Mouse (Mus musculus): ENCODE measurements around the gene Mettl1.

DNA sequence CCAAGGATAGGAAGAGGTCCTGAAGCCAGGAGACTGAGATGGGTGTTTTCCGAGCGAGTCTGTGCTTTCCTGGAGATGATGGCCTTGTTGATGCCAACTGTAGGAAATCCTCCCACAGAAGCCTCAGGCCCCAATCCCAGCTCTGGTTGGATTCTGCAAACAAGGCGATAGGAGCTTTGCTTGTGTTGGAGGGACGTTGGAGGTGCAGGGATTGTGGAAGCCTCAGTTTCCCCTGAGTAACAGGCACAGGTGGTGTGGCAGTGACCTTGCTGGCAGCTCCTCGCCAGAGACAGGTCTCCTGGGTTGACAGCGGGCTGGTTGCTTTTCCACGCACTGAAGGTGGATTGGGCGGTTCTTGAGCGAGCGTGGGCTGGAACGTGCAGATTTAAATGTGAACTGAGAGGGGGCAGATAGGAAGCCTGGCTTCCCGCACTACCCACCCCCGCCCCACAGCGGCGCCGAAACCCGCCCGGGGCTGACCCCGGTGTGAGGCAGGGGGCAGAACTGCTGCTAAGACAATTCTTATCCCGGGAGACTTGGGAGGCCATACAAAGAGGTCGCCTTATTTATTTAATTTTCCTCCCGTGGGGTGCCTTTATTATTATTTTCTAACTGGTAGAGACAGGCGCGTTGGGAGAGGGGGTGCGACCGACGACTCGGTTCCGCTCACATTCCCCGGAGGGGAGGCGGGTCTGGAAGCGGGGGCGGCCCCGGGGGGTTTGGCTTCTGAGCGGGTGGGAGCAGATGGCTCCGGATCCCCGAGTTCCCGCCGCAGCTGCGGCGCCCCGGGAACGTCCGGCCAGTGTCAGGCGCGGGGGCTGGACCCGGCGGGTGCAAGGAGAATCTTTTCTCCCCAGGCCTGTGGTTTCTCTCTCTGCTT, 39.9 kb downstream of the Mettl1 start:
- no peak for TF ChIP-seq CTCF (IDR thresholded peaks at IDR 0.05; ENCODE audit: control insufficient read depth, insufficient read depth, low read length)
- no peak for TF ChIP-seq POLR2A (IDR thresholded peaks at IDR 0.05; ENCODE audit: borderline replicate concordance, control insufficient read depth, low read depth, low read length)
